Mouse (Mus musculus) megakaryocyte, embryonic 14.5 days (primary cell): Measurements from ENCODE around the gene Zrsr2. TPM values are rescaled to one million over a fixed set of nuclear protein-coding genes. Genes with fewer than 3 reads are reported as not detected.

Experiments used
- H3K27me3 ChIP-seq: replicated peaks from 2 replicates; pipeline ENCODE3; 2012; ENCODE audit warnings: inconsistent platforms
- H3K36me3 ChIP-seq: replicated peaks from 2 replicates; pipeline ENCODE3; 2012; ENCODE audit warnings: low read length, inconsistent platforms, mixed read lengths
- H3K4me1 ChIP-seq: 2 replicates; pipeline ENCODE4 v1.6.1; 2012; ENCODE audit warnings: inconsistent platforms
- H3K4me3 ChIP-seq: replicated peaks from 2 replicates; pipeline ENCODE3; 2012; ENCODE audit warnings: moderate library complexity, mild to moderate bottlenecking, inconsistent platforms
- H3K9me3 ChIP-seq: 2 replicates; pipeline ENCODE4 v1.6.1; 2012; ENCODE audit warnings: inconsistent platforms
- FLI1 ChIP-seq: IDR thresholded peaks from 2 replicates; pipeline ENCODE4 v1.6.1; 2012; ENCODE audit warnings: low read length, inconsistent platforms, mixed read lengths
- GATA1 ChIP-seq: IDR thresholded peaks from 3 replicates; pipeline ENCODE4 v1.6.1; 2012; ENCODE audit warnings: mixed read lengths, low read length, inconsistent platforms, borderline replicate concordance
- polyA plus RNA-seq: library from polyadenylated mRNA; stranded (reverse); fragments of >175 nt; gene quantifications from 2 replicates; pipeline ENCODE4 v1.2.3, GENCODE M21; 2012; ENCODE audit warnings: low replicate concordance; ENCODE audit not compliant: insufficient read depth

Gene Zrsr2
- 8.8 and 38.4 TPM in 2 replicates for polyA plus RNA-seq

DNA sequence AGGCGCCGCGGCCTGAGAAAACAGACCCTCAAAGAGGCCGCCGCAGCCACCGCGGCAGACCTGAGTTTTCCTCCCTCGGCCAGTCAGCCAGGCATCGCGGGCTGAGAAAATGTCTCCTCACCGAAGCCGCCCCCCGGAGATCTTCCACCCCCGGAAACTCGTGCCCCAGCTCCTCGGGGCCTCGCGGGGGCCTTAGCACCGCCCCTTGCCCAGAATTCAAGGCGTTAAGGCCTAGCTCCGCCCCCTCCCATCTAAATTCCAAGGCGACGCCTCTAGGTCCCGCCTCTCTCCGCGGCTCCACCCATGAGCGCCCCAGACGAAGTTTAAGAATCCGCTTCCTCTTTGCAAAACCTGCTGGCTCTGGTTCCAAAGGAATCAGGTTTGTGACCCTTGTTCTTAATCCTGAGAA is at the start of gene Zrsr2:
Gene Zrsr2, minus strand, starts transcription at position 195 of the 409 bp plus-strand sequence.
- no peak for TF ChIP-seq FLI1
- no peak for TF ChIP-seq GATA1
- Histone ChIP-seq H3K27me3 (peaks cover 6% of the 10 kb centered on the region), H3K9me3 (peaks cover 9% of the 10 kb centered on the region), H3K4me3 (peak within 1 kb of the TSS; percentile 95), H3K36me3 (peaks cover 54% of the 10 kb centered on the region), H3K4me1 (peaks cover 44% of the 10 kb centered on the region)

GRCm38 (mm10) chrX:164004809-164005208 is 46.3 kb upstream of the Zrsr2 start:
- Histone ChIP-seq H3K4me3 (no peak overlapping the region), H3K4me1 (no peaks in the 10 kb centered on the region; the same call in 1 of the 2 replicates), H3K27me3 (peaks cover 13% of the 10 kb centered on the region), H3K9me3 (no peaks in the 10 kb centered on the region), H3K36me3 (no peaks in the 10 kb centered on the region)
- TF ChIP-seq FLI1, result no peak

DNA sequence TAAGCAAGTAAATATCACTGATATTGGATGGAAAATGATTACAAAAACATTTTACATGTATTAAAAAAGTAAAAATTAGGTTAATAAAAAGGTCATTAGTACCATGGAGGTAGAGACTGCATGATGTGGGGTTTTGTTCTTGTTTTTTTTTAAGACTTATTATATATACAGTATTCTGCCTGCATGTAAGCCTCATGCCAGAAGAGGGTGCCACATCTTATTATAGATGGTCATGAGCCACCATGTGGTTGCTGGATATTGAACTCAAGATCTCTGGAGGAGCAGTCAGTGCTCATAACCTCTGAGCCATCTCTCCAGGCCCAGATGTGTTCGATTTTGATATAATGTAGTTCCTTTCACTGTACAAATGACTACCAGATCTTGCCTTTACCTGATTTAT is 41.4 kb upstream of the Zrsr2 start:
- H3K36me3 ChIP-seq, result no peaks in the 10 kb centered on the region
- peaks cover 8% of the 10 kb centered on the region for H3K27me3 ChIP-seq
- no peak overlapping the region for H3K4me3 ChIP-seq
- no peaks in the 10 kb centered on the region for H3K9me3 ChIP-seq
- TF ChIP-seq GATA1 (no peak), FLI1 (no peak)
- peaks cover 6% of the 10 kb centered on the region for H3K4me1 ChIP-seq

GRCm38 (mm10) chrX:163996754-163997153 is 38.3 kb upstream of the Zrsr2 start:
- Histone ChIP-seq H3K36me3 (no peaks in the 10 kb centered on the region), H3K27me3 (peaks cover 8% of the 10 kb centered on the region), H3K4me3 (no peak overlapping the region), H3K9me3 (no peaks in the 10 kb centered on the region), H3K4me1 (peaks cover 21% of the 10 kb centered on the region)
- TF ChIP-seq GATA1 (no peak), FLI1 (no peak)

DNA sequence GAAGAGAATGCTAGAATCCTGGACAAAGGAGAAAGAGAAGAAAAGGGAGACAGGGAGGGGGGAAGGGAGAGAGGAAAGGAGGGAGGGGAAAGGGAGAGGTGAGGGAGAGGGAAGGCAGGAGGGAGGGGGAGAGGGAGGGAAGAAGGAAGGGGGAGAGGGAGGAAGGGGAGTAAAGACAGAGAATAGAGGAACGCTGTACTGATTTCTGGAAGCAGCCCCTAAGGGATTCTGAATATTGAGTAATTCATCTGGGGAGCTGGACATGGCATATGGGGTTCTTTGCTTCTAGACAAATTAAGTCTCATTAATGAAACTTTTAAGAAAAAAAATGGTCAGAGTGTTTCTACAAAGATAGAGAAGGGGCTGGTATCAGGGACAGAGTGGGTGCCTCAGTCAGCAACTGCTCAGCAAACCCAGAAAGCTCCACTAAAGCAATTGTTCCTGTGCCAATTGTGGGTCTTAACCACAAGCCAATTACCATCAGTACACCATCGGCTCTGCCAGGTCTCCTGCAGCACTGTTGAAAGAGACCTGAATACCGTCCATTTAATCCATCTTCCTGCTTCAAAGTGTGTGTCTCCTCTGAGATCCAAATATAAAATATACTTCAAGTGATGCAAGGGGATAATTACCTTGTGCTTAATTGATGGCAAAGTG is 29.4 kb upstream of the Zrsr2 start:
- H3K4me3 ChIP-seq, result no peak overlapping the region

DNA sequence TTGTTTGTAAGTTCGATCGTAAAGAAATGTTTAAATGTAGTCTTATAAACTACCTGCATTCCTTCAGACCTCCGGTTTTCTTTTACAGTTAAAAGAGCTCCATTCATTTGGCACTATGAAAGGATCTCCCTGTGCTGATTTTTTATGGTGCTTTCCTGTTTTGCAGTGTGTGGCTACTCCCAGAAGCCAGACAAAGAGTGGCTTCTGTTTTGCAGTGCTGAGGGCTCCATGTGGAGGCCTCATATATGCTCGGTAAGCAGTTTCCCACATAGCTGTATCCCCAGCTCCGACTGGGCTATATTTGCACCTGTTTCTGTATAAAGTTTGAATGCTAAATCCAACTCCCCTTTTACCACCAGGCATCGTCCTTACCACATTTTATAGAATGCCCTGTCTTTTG is 23.7 kb upstream of the Zrsr2 start:
- H3K9me3 ChIP-seq, result no peaks in the 10 kb centered on the region
- TF ChIP-seq GATA1, result no peak
- no peak for TF ChIP-seq FLI1

More for the DNA sequence above, 29.4 kb upstream of the Zrsr2 start:
- TF ChIP-seq FLI1, result no peak
- TF ChIP-seq GATA1, result no peak
- Histone ChIP-seq H3K9me3 (no peaks in the 10 kb centered on the region), H3K36me3 (no peaks in the 10 kb centered on the region), H3K27me3 (peaks cover 5% of the 10 kb centered on the region), H3K4me1 (no peaks in the 10 kb centered on the region)

GRCm38 (mm10) chrX:163981500-163981899 is 23.0 kb upstream of the Zrsr2 start:
- Histone ChIP-seq H3K36me3 (peaks cover 6% of the 10 kb centered on the region), H3K27me3 (peaks cover 3% of the 10 kb centered on the region), H3K4me3 (no peak overlapping the region), H3K4me1 (peaks cover 4% of the 10 kb centered on the region; the same call in 1 of the 2 replicates), H3K9me3 (no peaks in the 10 kb centered on the region)
- TF ChIP-seq FLI1 (no peak), GATA1 (no peak)

More for the DNA sequence above, 23.7 kb upstream of the Zrsr2 start:
- Histone ChIP-seq H3K4me3 (no peak overlapping the region), H3K4me1 (peaks cover 4% of the 10 kb centered on the region; the same call in 1 of the 2 replicates), H3K36me3 (peaks cover 5% of the 10 kb centered on the region), H3K27me3 (peaks cover 3% of the 10 kb centered on the region)

- Histone ChIP-seq H3K27me3 (peaks cover 3% of the 10 kb centered on the region), H3K9me3 (no peaks in the 10 kb centered on the region), H3K4me3 (no peak overlapping the region), H3K36me3 (peaks cover 8% of the 10 kb centered on the region), H3K4me1 (peaks cover 4% of the 10 kb centered on the region; the same call in 1 of the 2 replicates)
- TF ChIP-seq FLI1 (no peak), GATA1 (no peak)
Measured at GRCm38 (mm10) chrX:163981092-163981491, 22.6 kb upstream of the Zrsr2 start.

DNA sequence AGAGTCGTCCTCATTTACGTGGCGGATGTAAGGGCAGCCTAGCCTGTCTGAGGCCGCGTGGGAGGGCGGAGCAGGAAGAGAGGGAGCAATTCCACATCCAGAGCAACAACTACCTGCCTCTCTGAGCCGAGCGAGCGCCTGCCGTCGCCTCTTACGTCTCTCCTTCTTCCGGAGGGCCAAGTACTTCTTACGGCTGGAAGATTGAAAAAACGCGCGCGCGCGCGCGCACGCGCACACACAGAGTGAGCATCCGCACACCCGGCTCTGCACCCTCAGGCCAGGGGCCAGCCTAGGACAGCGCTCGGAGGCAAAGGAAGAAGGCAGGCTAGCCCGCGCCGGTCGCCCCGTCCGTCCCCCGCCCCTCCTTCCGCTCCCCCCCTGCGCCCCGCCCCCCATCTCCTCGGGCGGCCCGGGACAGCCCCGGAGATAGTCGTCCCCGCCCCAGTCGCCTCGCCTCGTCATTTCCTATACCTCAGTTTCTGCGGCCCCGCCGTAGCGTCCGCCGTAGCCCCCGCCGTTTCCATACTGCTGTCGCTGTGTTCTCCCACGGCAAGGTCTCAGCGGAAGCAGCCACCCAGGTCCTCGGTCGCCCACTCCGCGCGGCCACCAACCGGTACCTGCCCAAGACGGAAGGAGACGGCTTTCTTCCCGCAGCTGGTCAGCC is 526 bp downstream of the Zrsr2 start:
- Histone ChIP-seq H3K9me3 (peaks cover 7% of the 10 kb centered on the region), H3K4me1 (peaks cover 44% of the 10 kb centered on the region), H3K27me3 (peaks cover 6% of the 10 kb centered on the region), H3K36me3 (peaks cover 54% of the 10 kb centered on the region), H3K4me3 (peak overlapping the region; percentile 95)
- TF ChIP-seq GATA1 (no peak), FLI1 (no peak)

DNA sequence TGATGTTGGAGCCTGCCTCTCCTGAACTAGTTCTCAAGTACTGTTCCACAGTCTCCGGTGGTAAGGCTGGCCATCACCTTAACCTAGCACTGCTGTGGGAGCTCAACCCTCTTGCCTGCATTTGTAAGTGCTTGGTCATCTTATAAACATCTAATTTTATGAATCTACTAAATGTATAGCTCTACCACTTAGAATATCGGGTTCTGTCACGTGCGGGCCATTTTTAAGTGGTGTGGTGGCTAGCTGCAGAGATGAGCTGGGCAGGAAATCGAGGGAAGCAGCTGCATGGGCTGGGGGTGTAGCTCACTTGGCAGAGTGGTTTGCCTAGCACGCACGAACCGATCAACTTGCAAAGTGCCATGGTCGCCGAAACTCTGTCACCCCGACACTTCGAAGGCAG is 1.1 kb downstream of the Zrsr2 start:
- peaks cover 7% of the 10 kb centered on the region for H3K9me3 ChIP-seq
- TF ChIP-seq FLI1, result no peak
- H3K4me3 ChIP-seq, result peak overlapping the region; percentile 95
- H3K36me3 ChIP-seq, result peaks cover 54% of the 10 kb centered on the region
- peaks cover 6% of the 10 kb centered on the region for H3K27me3 ChIP-seq
- H3K4me1 ChIP-seq, result peaks cover 43% of the 10 kb centered on the region
